ENCODE assay signal across 10 mouse cellular contexts in genomic region chr10:83688215-83688614, GRCm38 (mm10). TPM values are rescaled to one million over a fixed set of nuclear protein-coding genes. Genes with fewer than 3 reads are reported as not detected.
A peak's percentile ranks its signal among the peaks of the same experiment; 100 is the strongest.
DNase-seq lines count a peak whose midpoint lies in the region; ATAC-seq and TF ChIP-seq lines count a peak whose summit lies in the region.
"Had no signal": no experiment of that assay in that cellular context is flagged by ENCODE, and none has a peak within 500 bp of the region (broad histone marks: within the 10 kb centered on the region; RNA-seq: fewer than 3 reads in every experiment).

No protein-coding gene starts in this region.

- no peak overlapping the region for H3K4me2 ChIP-seq in intestine, postnatal 0 days (replicated peaks; ENCODE audit: low read depth)
- H3K4me2 ChIP-seq in intestine, embryonic 15.5 days (replicated peaks): no peak overlapping the region

- H3K9me3 ChIP-seq in intestine, postnatal 0 days (ENCODE audit: control insufficient read depth): no peaks in the 10 kb centered on the region
- H3K9me3 ChIP-seq in intestine, embryonic 15.5 days: no peaks in the 10 kb centered on the region
- H3K9me3 ChIP-seq: midbrain, embryonic 10.5 days had no signal

- no peaks in the 10 kb centered on the region for H3K27me3 ChIP-seq in intestine, postnatal 0 days (replicated peaks; ENCODE audit: control insufficient read depth, insufficient read depth, low read length)
- no peaks in the 10 kb centered on the region for H3K27me3 ChIP-seq in intestine, embryonic 15.5 days (replicated peaks)
- H3K27me3 ChIP-seq in thymus, adult 2 months (ENCODE audit: control insufficient read depth, insufficient read depth, low read length): no peaks in the 10 kb centered on the region

- 100% methylated on average over 2 of the region's 2 CpGs for WGBS in intestine, postnatal 0 days
- 98% methylated on average over 2 of the region's 2 CpGs for WGBS in intestine, embryonic 15.5 days
- WGBS in thymus, adult 2 months: 100% methylated on average over 2 of the region's 2 CpGs

- peak; percentile 12 for DNase-seq in thymus, adult 2 months
- DNase-seq in thymus, adult 18-20 months: no peak
- DNase-seq in adrenal gland, postnatal 36 days: peak; percentile 45 to 64
- DNase-seq in thymus, postnatal 4 days: peak; percentile 25
- DNase-seq in B cell, adult 2 months: no peak
- DNase-seq: heart, adult 18-20 months; kidney, adult 11 months had no signal

- H3K36me3 ChIP-seq in intestine, postnatal 0 days (ENCODE audit: control insufficient read depth, insufficient read depth): no peaks in the 10 kb centered on the region
- H3K36me3 ChIP-seq in intestine, embryonic 15.5 days: no peaks in the 10 kb centered on the region
- H3K36me3 ChIP-seq in thymus, adult 2 months (ENCODE audit: control insufficient read depth, insufficient read depth, low read length): no peaks in the 10 kb centered on the region
- H3K36me3 ChIP-seq: midbrain, embryonic 10.5 days had no signal

- H3K4me3 ChIP-seq in intestine, postnatal 0 days (ENCODE audit: low read depth, low read length): no peak overlapping the region
- H3K4me3 ChIP-seq in intestine, embryonic 15.5 days (replicated peaks): no peak overlapping the region
- H3K4me3 ChIP-seq in thymus, adult 2 months (ENCODE audit: control insufficient read depth, insufficient read depth, low read length): no peak overlapping the region
- H3K4me3 ChIP-seq: midbrain, embryonic 10.5 days had no signal

- no peaks in the 10 kb centered on the region for H3K4me1 ChIP-seq in intestine, postnatal 0 days (replicated peaks; ENCODE audit: control insufficient read depth, insufficient read depth, low read length)
- no peaks in the 10 kb centered on the region; the same call in 1 of the 2 replicates for H3K4me1 ChIP-seq in intestine, embryonic 15.5 days (replicated peaks)
- H3K4me1 ChIP-seq in thymus, adult 2 months (replicated peaks; ENCODE audit: control insufficient read depth, insufficient read depth, low read length): no peaks in the 10 kb centered on the region
- H3K4me1 ChIP-seq: midbrain, embryonic 10.5 days had no signal

- TF ChIP-seq POLR2A in thymus, adult 2 months (IDR thresholded peaks at IDR 0.05; ENCODE audit: control insufficient read depth, extremely low read depth, insufficient read depth, low read length, poor library complexity): no peak

- no peak overlapping the region for H3K9ac ChIP-seq in intestine, postnatal 0 days (ENCODE audit: low read depth, low read length)
- H3K9ac ChIP-seq in intestine, embryonic 15.5 days: no peak overlapping the region

- no peak overlapping the region for H3K27ac ChIP-seq in intestine, postnatal 0 days (ENCODE audit: low read depth, low read length)
- no peak overlapping the region for H3K27ac ChIP-seq in intestine, embryonic 15.5 days
- no peak overlapping the region for H3K27ac ChIP-seq in thymus, adult 2 months (ENCODE audit: control insufficient read depth, insufficient read depth, low read length)
- H3K27ac ChIP-seq: midbrain, embryonic 10.5 days had no signal

- ATAC-seq in intestine, postnatal 0 days: no peak
- ATAC-seq in intestine, embryonic 15.5 days: no peak

- TF ChIP-seq CTCF in intestine, postnatal 0 days (IDR thresholded peaks at IDR 0.05; ENCODE audit: low read depth): peak; percentile 43
- no peak for TF ChIP-seq CTCF in thymus, adult 2 months (IDR thresholded peaks at IDR 0.05; ENCODE audit: borderline replicate concordance, control insufficient read depth, extremely low read depth, insufficient read depth, low read length, poor library complexity)

RNA-seq across cellular contexts. Expression of gene 1500009L16Rik, which starts 34.5 kb away (rescaled TPM):
- polyA plus RNA-seq in intestine, postnatal 0 days (2015; fragmentation: Nextera tagmentation; extraction: Ambion mirVana): 5.3 and 8.9 TPM in 2 replicates
- 19.0 and 21.6 TPM in 2 replicates for polyA plus RNA-seq in intestine, embryonic 15.5 days (2015; fragmentation: Nextera tagmentation; extraction: Ambion mirVana)
- 7.8 and 14.5 TPM in 2 replicates for polyA plus RNA-seq in thymus, adult 2 months (2012; rRNA removed)
- total RNA-seq in adrenal gland, postnatal 36 days (2021): 10 to 100 TPM; 12.5 to 17.7 TPM

RNA-seq across cellular contexts. Expression of gene Appl2, which starts 39.7 kb away (rescaled TPM):
- polyA plus RNA-seq in intestine, postnatal 0 days (2015; fragmentation: Nextera tagmentation; extraction: Ambion mirVana): 27.5 and 28.3 TPM in 2 replicates
- 46.0 and 49.1 TPM in 2 replicates for polyA plus RNA-seq in intestine, embryonic 15.5 days (2015; fragmentation: Nextera tagmentation; extraction: Ambion mirVana)
- polyA plus RNA-seq in thymus, adult 2 months (2012; rRNA removed): 6.0 and 7.0 TPM in 2 replicates
- 100 to 1,000 TPM in 1 of 2 experiments, 10 to 100 TPM in 1; 82.5 to 195 TPM for total RNA-seq in adrenal gland, postnatal 36 days (2021)

Comparison
In these comparisons a context has a peak if more than half of its experiments do, and no peak if none do; other contexts are left out.
1. DNase-seq: peak in thymus, adult 2 months (single experiment), adrenal gland, postnatal 36 days (2 of 2) and thymus, postnatal 4 days (single experiment); none in thymus, adult 18-20 months (0 of 2) and B cell, adult 2 months (0 of 2).